Mouse (Mus musculus) embryonic fibroblast, embryonic 13.5 days (primary cell): ENCODE results near the gene Myh14.

Experiments
- CTCF ChIP-seq: IDR thresholded peaks from 2 replicates; pipeline ENCODE4 v1.5.1; 2011; ENCODE audit warnings: mild to moderate bottlenecking, control low read depth, low read length, moderate library complexity, borderline replicate concordance; ENCODE audit not compliant: insufficient read depth
- POLR2A ChIP-seq: IDR thresholded peaks from 2 replicates; pipeline ENCODE4 v1.6.1; 2011; ENCODE audit warnings: low read depth, mild to moderate bottlenecking, control low read depth, low read length, moderate library complexity

- TF ChIP-seq CTCF: no peak
- TF ChIP-seq POLR2A: no peak
Observed at GRCm38 (mm10) chr7:44695223-44695622, 24.6 kb upstream of the Myh14 start.
